Mouse (Mus musculus) macrophage (primary cell): ENCODE measurements around the gene Aak1. TPM values are rescaled to one million over a fixed set of nuclear protein-coding genes. Genes with fewer than 3 reads are reported as not detected.

Experiments
- H3K27ac ChIP-seq: fragments of 350-480 bp; formaldehyde crosslinking; 2 replicates; pipeline ENCODE4 v1.9.0; 2021
- H3K36me3 ChIP-seq: fragments of 350-480 bp; formaldehyde crosslinking; 2 replicates; pipeline ENCODE4 v1.9.0; 2021; ENCODE audit errors: inconsistent target
- H3K4me3 ChIP-seq: fragments of 350-480 bp; formaldehyde crosslinking; 2 replicates; pipeline ENCODE4 v1.9.0; 2021; ENCODE audit errors: inconsistent target
- H3K79me2 ChIP-seq: fragments of 350-480 bp; formaldehyde crosslinking; 2 replicates; pipeline ENCODE4 v1.9.0; 2021; ENCODE audit errors: inconsistent target
- WGBS: methylation state at CpG from one replicate; pipeline ENCODE4 v1.1.7; 2026; ENCODE audit warnings: inconsistent platforms; ENCODE audit not compliant: missing documents; 5-methylcytosine and 5-hydroxymethylcytosine counted together
- polyA plus RNA-seq: library from polyadenylated mRNA; stranded (reverse); fragments of 250-400 nt; gene quantifications from 3 replicates; pipeline ENCODE4 v1.2.4, GENCODE M21; 2018; ENCODE audit warnings: inconsistent platforms

Aak1 gene
- polyA plus RNA-seq, 1 experiment from 2014 or later = 14.9 TPM

GRCm38 (mm10) chr6:86823051-86823431 lies 26.3 kb upstream of the Aak1 start:
- WGBS = 27% methylated on average over 9 of the region's 9 CpGs
- no peaks in the 10 kb centered on the region for H3K36me3 ChIP-seq
- H3K4me3 ChIP-seq = no peak overlapping the region
- H3K79me2 ChIP-seq = no peaks in the 10 kb centered on the region
- H3K27ac ChIP-seq = peak overlapping the region; percentile 24

GRCm38 (mm10) chr6:86823824-86824223 lies 25.5 kb upstream of the Aak1 start:
- no peaks in the 10 kb centered on the region for H3K36me3 ChIP-seq
- no peaks in the 10 kb centered on the region for H3K79me2 ChIP-seq
- peak overlapping the region; percentile 24 for H3K27ac ChIP-seq
- H3K4me3 ChIP-seq = no peak overlapping the region
- 8% methylated on average over 10 of the region's 10 CpGs for WGBS

- Histone ChIP-seq H3K79me2 (no peaks in the 10 kb centered on the region), H3K4me3 (no peak overlapping the region), H3K36me3 (no peaks in the 10 kb centered on the region), H3K27ac (peak overlapping the region; percentile 24)
- 81% methylated on average over 3 of the region's 7 CpGs for WGBS
Measured at GRCm38 (mm10) chr6:86824401-86824800, 24.9 kb upstream of the Aak1 start.

GRCm38 (mm10) chr6:86827432-86827831 lies 21.9 kb upstream of the Aak1 start:
- no peaks in the 10 kb centered on the region for H3K79me2 ChIP-seq
- WGBS = 100% methylated on average over 2 of the region's 2 CpGs
- H3K4me3 ChIP-seq = no peak overlapping the region
- H3K27ac ChIP-seq = no peak overlapping the region
- no peaks in the 10 kb centered on the region for H3K36me3 ChIP-seq

- no peaks in the 10 kb centered on the region for H3K79me2 ChIP-seq
- no peak overlapping the region for H3K4me3 ChIP-seq
- no peak overlapping the region for H3K27ac ChIP-seq
- no peaks in the 10 kb centered on the region for H3K36me3 ChIP-seq
- 54% methylated on average over 6 of the region's 6 CpGs for WGBS
Measured at GRCm38 (mm10) chr6:86829768-86830167, 19.5 kb upstream of the Aak1 start.

GRCm38 (mm10) chr6:86830738-86831500 lies 18.4 kb upstream of the Aak1 start:
- Histone ChIP-seq H3K4me3 (no peak overlapping the region), H3K79me2 (no peaks in the 10 kb centered on the region), H3K36me3 (no peaks in the 10 kb centered on the region), H3K27ac (no peak overlapping the region)
- WGBS = 91% methylated on average over 9 of the region's 10 CpGs

GRCm38 (mm10) chr6:86832802-86833502 lies 16.4 kb upstream of the Aak1 start:
- no peak overlapping the region for H3K4me3 ChIP-seq
- no peak overlapping the region for H3K27ac ChIP-seq
- H3K79me2 ChIP-seq = no peaks in the 10 kb centered on the region
- no peaks in the 10 kb centered on the region for H3K36me3 ChIP-seq
- WGBS = 60% methylated on average over 13 of the region's 13 CpGs

- H3K79me2 ChIP-seq = no peaks in the 10 kb centered on the region
- H3K36me3 ChIP-seq = no peaks in the 10 kb centered on the region
- no peak overlapping the region for H3K27ac ChIP-seq
- H3K4me3 ChIP-seq = no peak overlapping the region
- WGBS = 95% methylated on average over 2 of the region's 2 CpGs
Measured at GRCm38 (mm10) chr6:86839089-86839488, 10.2 kb upstream of the Aak1 start.

GRCm38 (mm10) chr6:86841949-86842348 lies 7.4 kb upstream of the Aak1 start:
- Histone ChIP-seq H3K4me3 (no peak overlapping the region), H3K36me3 (no peaks in the 10 kb centered on the region), H3K27ac (no peak overlapping the region), H3K79me2 (no peaks in the 10 kb centered on the region)
- 71% methylated on average over 2 of the region's 3 CpGs for WGBS

GRCm38 (mm10) chr6:86843636-86844035 lies 5.7 kb upstream of the Aak1 start:
- Histone ChIP-seq H3K79me2 (no peaks in the 10 kb centered on the region), H3K36me3 (no peaks in the 10 kb centered on the region), H3K4me3 (no peak overlapping the region), H3K27ac (no peak overlapping the region)
- 100% methylated on average over 2 of the region's 3 CpGs for WGBS

- H3K4me3 ChIP-seq = no peak overlapping the region
- no peak overlapping the region for H3K27ac ChIP-seq
- 94% methylated on average over 4 of the region's 4 CpGs for WGBS
- H3K36me3 ChIP-seq = no peaks in the 10 kb centered on the region
- peaks cover 19% of the 10 kb centered on the region for H3K79me2 ChIP-seq
Measured at GRCm38 (mm10) chr6:86846467-86846866, 2.9 kb upstream of the Aak1 start.

- Histone ChIP-seq H3K36me3 (no peaks in the 10 kb centered on the region), H3K79me2 (peaks cover 32% of the 10 kb centered on the region), H3K4me3 (no peak overlapping the region), H3K27ac (no peak overlapping the region)
- WGBS = 91% methylated on average over 8 of the region's 8 CpGs
Measured at GRCm38 (mm10) chr6:86847816-86848215, 1.5 kb upstream of the Aak1 start.

GRCm38 (mm10) chr6:86848580-86848914 lies 770 bp upstream of the Aak1 start:
- peak overlapping the region; percentile 91 for H3K4me3 ChIP-seq
- WGBS = 2% methylated on average over 12 of the region's 12 CpGs
- no peaks in the 10 kb centered on the region for H3K36me3 ChIP-seq
- peak overlapping the region; percentile 91 for H3K27ac ChIP-seq
- H3K79me2 ChIP-seq = peaks cover 39% of the 10 kb centered on the region

- H3K36me3 ChIP-seq = no peaks in the 10 kb centered on the region; the same call in 1 of the 2 replicates
- H3K27ac ChIP-seq = peak overlapping the region; percentile 75
- peaks cover 53% of the 10 kb centered on the region for H3K79me2 ChIP-seq
- peak overlapping the region; percentile 91 for H3K4me3 ChIP-seq
- WGBS = 1% methylated on average over 32 of the region's 36 CpGs
Measured at GRCm38 (mm10) chr6:86849692-86850445, 552 bp downstream of the Aak1 start.

GRCm38 (mm10) chr6:86850588-86850987 lies 1.3 kb downstream of the Aak1 start:
- H3K36me3 ChIP-seq = peaks cover 6% of the 10 kb centered on the region; the same call in 1 of the 2 replicates
- peaks cover 60% of the 10 kb centered on the region for H3K79me2 ChIP-seq
- WGBS = 3% methylated on average over 4 of the region's 4 CpGs
- H3K27ac ChIP-seq = peak overlapping the region; percentile 75
- H3K4me3 ChIP-seq = peak overlapping the region; percentile 91
